Comparison of ENCODE assay signal across 8 mouse cellular contexts in the genomic region with DNA sequence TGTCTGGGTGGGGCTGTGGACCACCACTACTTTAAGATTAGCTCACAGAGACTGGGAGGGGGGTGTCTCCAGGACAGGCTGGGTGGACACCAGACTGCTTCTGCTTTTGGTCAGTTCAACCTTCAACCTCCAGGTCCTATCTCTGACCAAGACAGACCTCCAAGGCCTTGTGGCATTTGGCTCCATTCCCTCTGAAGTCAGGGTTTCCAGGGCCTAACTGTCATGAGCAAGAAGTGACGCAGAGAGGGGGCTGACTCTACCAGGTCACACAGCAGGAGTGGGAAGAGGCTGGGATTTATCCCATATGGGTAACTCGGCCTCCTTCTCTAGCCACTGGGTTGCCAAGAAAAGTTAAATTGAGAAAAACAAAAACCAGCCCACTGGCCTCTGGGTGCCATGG. TPM values are rescaled to one million over a fixed set of nuclear protein-coding genes. Genes with fewer than 3 reads are reported as not detected.
DNase-seq lines count a peak whose midpoint lies in the region; ATAC-seq and TF ChIP-seq lines count a peak whose summit lies in the region.

No protein-coding gene starts in this region.

- TF ChIP-seq CTCF in embryonic fibroblast, embryonic 13.5 days (IDR thresholded peaks at IDR 0.05; ENCODE audit: borderline replicate concordance, insufficient read depth, low read length), result no peak

- peak overlapping the region; percentile 69; the same call in 1 of the 2 replicates for H3K4me3 ChIP-seq in kidney, embryonic 16.5 days (ENCODE audit: low read length)
- H3K4me3 ChIP-seq in kidney, embryonic 14.5 days (ENCODE audit: low read length), result no peak overlapping the region
- peak overlapping the region; percentile 16; the same call in 1 of the 2 replicates for H3K4me3 ChIP-seq in embryonic fibroblast, embryonic 13.5 days (ENCODE audit: insufficient read depth, low read length)
- no peak overlapping the region for H3K4me3 ChIP-seq in limb, embryonic 12.5 days (replicated peaks)
- H3K4me3 ChIP-seq in neural tube, embryonic 14.5 days (ENCODE audit: low read depth, low read length), result peak overlapping the region; percentile 73

- H3K4me2 ChIP-seq in kidney, embryonic 16.5 days (replicated peaks; ENCODE audit: low read depth, low read length), result peak overlapping the region; percentile 98
- no peak overlapping the region for H3K4me2 ChIP-seq in kidney, embryonic 14.5 days (replicated peaks; ENCODE audit: low read depth, low read length)
- peak overlapping the region; percentile 84; the same call in 1 of the 2 replicates for H3K4me2 ChIP-seq in limb, embryonic 12.5 days
- H3K4me2 ChIP-seq in neural tube, embryonic 14.5 days (ENCODE audit: low read depth, low read length), result peak overlapping the region; percentile 91

- peaks cover 19% of the 10 kb centered on the region for H3K36me3 ChIP-seq in kidney, embryonic 16.5 days (ENCODE audit: insufficient read depth, low read length)
- H3K36me3 ChIP-seq in kidney, embryonic 14.5 days (ENCODE audit: control insufficient read depth, insufficient read depth, low read length), result peaks cover 19% of the 10 kb centered on the region
- H3K36me3 ChIP-seq in limb, embryonic 12.5 days, result peaks cover 36% of the 10 kb centered on the region
- H3K36me3 ChIP-seq in neural tube, embryonic 14.5 days (ENCODE audit: control insufficient read depth, insufficient read depth, low read length), result no peaks in the 10 kb centered on the region

- no peak for ATAC-seq in kidney, embryonic 16.5 days (ENCODE audit: low FRiP score, low TSS enrichment)
- no peak for ATAC-seq in kidney, embryonic 14.5 days (ENCODE audit: low FRiP score, low TSS enrichment)
- no peak for ATAC-seq in limb, embryonic 12.5 days (ENCODE audit: insufficient number of reproducible peaks, insufficient read depth, low FRiP score, low TSS enrichment, low read depth)
- ATAC-seq in neural tube, embryonic 14.5 days (ENCODE audit: low read depth), result no peak

- H3K4me1 ChIP-seq in kidney, embryonic 16.5 days (ENCODE audit: insufficient read depth, low read length), result peaks cover 25% of the 10 kb centered on the region
- peaks cover 8% of the 10 kb centered on the region for H3K4me1 ChIP-seq in kidney, embryonic 14.5 days (ENCODE audit: control insufficient read depth, insufficient read depth, low read length)
- H3K4me1 ChIP-seq in embryonic fibroblast, embryonic 13.5 days (ENCODE audit: control insufficient read depth, insufficient read depth, low read length), result 0 out of 2 replicates have a peak, but pooled peaks cover 2% of the 10 kb centered on the region
- peaks cover 29% of the 10 kb centered on the region for H3K4me1 ChIP-seq in limb, embryonic 12.5 days (replicated peaks)
- H3K4me1 ChIP-seq in neural tube, embryonic 14.5 days (ENCODE audit: control insufficient read depth, insufficient read depth, low read length), result peaks cover 17% of the 10 kb centered on the region; the same call in 1 of the 2 replicates

- WGBS in kidney, embryonic 16.5 days, result 94% methylated on average over 2 of the region's 2 CpGs
- WGBS in kidney, embryonic 14.5 days, result 87% methylated on average over 2 of the region's 2 CpGs
- WGBS in limb, embryonic 12.5 days, result 81% methylated on average over 2 of the region's 2 CpGs
- WGBS in neural tube, embryonic 14.5 days, result 39% methylated on average over 2 of the region's 2 CpGs

- no peak for TF ChIP-seq POLR2A in embryonic fibroblast, embryonic 13.5 days (IDR thresholded peaks at IDR 0.05; ENCODE audit: low read depth, low read length)

- H3K9me3 ChIP-seq in kidney, embryonic 16.5 days (ENCODE audit: low read length), result no peaks in the 10 kb centered on the region
- no peaks in the 10 kb centered on the region for H3K9me3 ChIP-seq in kidney, embryonic 14.5 days (ENCODE audit: control insufficient read depth, low read length)
- H3K9me3 ChIP-seq in limb, embryonic 12.5 days, result no peaks in the 10 kb centered on the region
- H3K9me3 ChIP-seq in neural tube, embryonic 14.5 days (ENCODE audit: control insufficient read depth, low read length), result no peaks in the 10 kb centered on the region

- no peaks in the 10 kb centered on the region for H3K27me3 ChIP-seq in kidney, embryonic 16.5 days (ENCODE audit: insufficient read depth, low read length)
- H3K27me3 ChIP-seq in kidney, embryonic 14.5 days (ENCODE audit: control insufficient read depth, insufficient read depth, low read length), result no peaks in the 10 kb centered on the region
- H3K27me3 ChIP-seq in limb, embryonic 12.5 days, result no peaks in the 10 kb centered on the region
- no peaks in the 10 kb centered on the region for H3K27me3 ChIP-seq in neural tube, embryonic 14.5 days (ENCODE audit: control insufficient read depth, insufficient read depth, low read length)

- peak overlapping the region; percentile 44 for H3K9ac ChIP-seq in kidney, embryonic 16.5 days (replicated peaks; ENCODE audit: low read length)
- H3K9ac ChIP-seq in kidney, embryonic 14.5 days (ENCODE audit: low read depth, low read length), result no peak overlapping the region
- no peak overlapping the region for H3K9ac ChIP-seq in limb, embryonic 12.5 days (replicated peaks)
- no peak overlapping the region; the same call in 1 of the 2 replicates for H3K9ac ChIP-seq in neural tube, embryonic 14.5 days (replicated peaks; ENCODE audit: low read depth, low read length)

- no peak for DNase-seq in spleen, adult 18-20 months
- no peak for DNase-seq in embryo, embryonic 10 days (ENCODE audit: low spot score)
- no peak for DNase-seq in embryo, embryonic 9.5 days (ENCODE audit: extremely low spot score)

- H3K27ac ChIP-seq in kidney, embryonic 16.5 days (ENCODE audit: low read length), result no peak overlapping the region
- H3K27ac ChIP-seq in kidney, embryonic 14.5 days (ENCODE audit: low read depth, low read length), result no peak overlapping the region
- H3K27ac ChIP-seq in embryonic fibroblast, embryonic 13.5 days (ENCODE audit: insufficient read depth, low read length), result peak overlapping the region; percentile 54
- H3K27ac ChIP-seq in limb, embryonic 12.5 days, result no peak overlapping the region
- H3K27ac ChIP-seq in neural tube, embryonic 14.5 days (ENCODE audit: low read depth, low read length), result peak overlapping the region; percentile 80

RNA-seq across cellular contexts. Expression of gene Pgpep1, which starts 2.4 kb away (rescaled TPM):
- 88.5 TPM in 2 replicates for polyA plus RNA-seq in kidney, embryonic 16.5 days (2015; fragmentation: Nextera tagmentation; extraction: Ambion mirVana)
- 62.2 and 62.6 TPM in 2 replicates for polyA plus RNA-seq in kidney, embryonic 14.5 days (2014; fragmentation: Nextera tagmentation; extraction: Ambion mirVana)
- 53.7 and 54.3 TPM in 2 replicates for polyA plus RNA-seq in embryonic fibroblast, embryonic 13.5 days (2011; ENCODE audit: insufficient read length, low read depth, missing spikeins)
- polyA plus RNA-seq in limb, embryonic 12.5 days (2016; fragmentation: Nextera tagmentation; extraction: Ambion mirVana), result 45.7 and 53.9 TPM in 2 replicates
- polyA plus RNA-seq in neural tube, embryonic 14.5 days (2014; fragmentation: Nextera tagmentation; extraction: Ambion mirVana), result 74.5 and 85.2 TPM in 2 replicates

RNA-seq across cellular contexts. Expression of gene Lsm4, which starts 15.3 kb away (rescaled TPM):
- polyA plus RNA-seq in kidney, embryonic 16.5 days (2015; fragmentation: Nextera tagmentation; extraction: Ambion mirVana), result 272 and 281 TPM in 2 replicates
- 353 and 447 TPM in 2 replicates for polyA plus RNA-seq in kidney, embryonic 14.5 days (2014; fragmentation: Nextera tagmentation; extraction: Ambion mirVana)
- polyA plus RNA-seq in embryonic fibroblast, embryonic 13.5 days (2011; ENCODE audit: insufficient read length, low read depth, missing spikeins), result 54.9 and 60.2 TPM in 2 replicates
- polyA plus RNA-seq in limb, embryonic 12.5 days (2016; fragmentation: Nextera tagmentation; extraction: Ambion mirVana), result 335 and 339 TPM in 2 replicates
- polyA plus RNA-seq in neural tube, embryonic 14.5 days (2014; fragmentation: Nextera tagmentation; extraction: Ambion mirVana), result 193 and 194 TPM in 2 replicates

RNA-seq across cellular contexts. Expression of gene Gdf15, which starts 25.5 kb away (rescaled TPM):
- polyA plus RNA-seq in kidney, embryonic 16.5 days (2015; fragmentation: Nextera tagmentation; extraction: Ambion mirVana), result 1.0 and 1.2 TPM in 2 replicates
- 0.31 and 0.41 TPM in 2 replicates for polyA plus RNA-seq in kidney, embryonic 14.5 days (2014; fragmentation: Nextera tagmentation; extraction: Ambion mirVana)
- polyA plus RNA-seq in embryonic fibroblast, embryonic 13.5 days (2011; ENCODE audit: insufficient read length, low read depth, missing spikeins), result 3.1 and 4.2 TPM in 2 replicates
- polyA plus RNA-seq in limb, embryonic 12.5 days (2016; fragmentation: Nextera tagmentation; extraction: Ambion mirVana), result 0.15 TPM in 1 of 2 replicates, not detected in the other
- polyA plus RNA-seq in neural tube, embryonic 14.5 days (2014; fragmentation: Nextera tagmentation; extraction: Ambion mirVana), result 0.54 TPM in 1 of 2 replicates, not detected in the other

RNA-seq across cellular contexts. Expression of gene Jund, which starts 41.0 kb away (rescaled TPM):
- polyA plus RNA-seq in kidney, embryonic 16.5 days (2015; fragmentation: Nextera tagmentation; extraction: Ambion mirVana), result 42.1 and 47.4 TPM in 2 replicates
- 95.1 and 117 TPM in 2 replicates for polyA plus RNA-seq in kidney, embryonic 14.5 days (2014; fragmentation: Nextera tagmentation; extraction: Ambion mirVana)
- polyA plus RNA-seq in embryonic fibroblast, embryonic 13.5 days (2011; ENCODE audit: insufficient read length, low read depth, missing spikeins), result 82.2 and 90.6 TPM in 2 replicates
- polyA plus RNA-seq in limb, embryonic 12.5 days (2016; fragmentation: Nextera tagmentation; extraction: Ambion mirVana), result 117 and 121 TPM in 2 replicates
- polyA plus RNA-seq in neural tube, embryonic 14.5 days (2014; fragmentation: Nextera tagmentation; extraction: Ambion mirVana), result 115 and 119 TPM in 2 replicates

RNA-seq across cellular contexts. Expression of gene Lrrc25, which starts 41.8 kb away (rescaled TPM):
- 1.8 and 1.9 TPM in 2 replicates for polyA plus RNA-seq in kidney, embryonic 16.5 days (2015; fragmentation: Nextera tagmentation; extraction: Ambion mirVana)
- polyA plus RNA-seq in kidney, embryonic 14.5 days (2014; fragmentation: Nextera tagmentation; extraction: Ambion mirVana), result 1.1 and 1.4 TPM in 2 replicates
- polyA plus RNA-seq in embryonic fibroblast, embryonic 13.5 days (2011; ENCODE audit: insufficient read length, low read depth, missing spikeins), result 0.46 TPM in 1 of 2 replicates, not detected in the other
- 0.76 and 1.2 TPM in 2 replicates for polyA plus RNA-seq in limb, embryonic 12.5 days (2016; fragmentation: Nextera tagmentation; extraction: Ambion mirVana)
- 0.20 and 1.8 TPM in 2 replicates for polyA plus RNA-seq in neural tube, embryonic 14.5 days (2014; fragmentation: Nextera tagmentation; extraction: Ambion mirVana)

Comparison
In these comparisons a context has a peak if more than half of its experiments do, and no peak if none do; other contexts are left out.
1. H3K4me3 ChIP-seq: peak in kidney, embryonic 16.5 days (single experiment), embryonic fibroblast, embryonic 13.5 days (single experiment) and neural tube, embryonic 14.5 days (single experiment); none in kidney, embryonic 14.5 days (single experiment) and limb, embryonic 12.5 days (single experiment).
2. H3K27ac ChIP-seq: peak in embryonic fibroblast, embryonic 13.5 days (single experiment) and neural tube, embryonic 14.5 days (single experiment); none in kidney, embryonic 16.5 days (single experiment), kidney, embryonic 14.5 days (single experiment) and limb, embryonic 12.5 days (single experiment).